Mouse (Mus musculus): Measurements from ENCODE around the gene Gm3646. TPM values are rescaled to one million over a fixed set of nuclear protein-coding genes. Genes with fewer than 3 reads are reported as not detected.

Gene Gm3646
- polyA plus RNA-seq, 1 experiment, result not detected

GRCm38 (mm10) chr1:39761211-39762024 lies 43.7 kb downstream of the Gm3646 start:
- TF ChIP-seq GATA1 (IDR thresholded peaks at IDR 0.05; ENCODE audit: low read length), result no peak

DNA sequence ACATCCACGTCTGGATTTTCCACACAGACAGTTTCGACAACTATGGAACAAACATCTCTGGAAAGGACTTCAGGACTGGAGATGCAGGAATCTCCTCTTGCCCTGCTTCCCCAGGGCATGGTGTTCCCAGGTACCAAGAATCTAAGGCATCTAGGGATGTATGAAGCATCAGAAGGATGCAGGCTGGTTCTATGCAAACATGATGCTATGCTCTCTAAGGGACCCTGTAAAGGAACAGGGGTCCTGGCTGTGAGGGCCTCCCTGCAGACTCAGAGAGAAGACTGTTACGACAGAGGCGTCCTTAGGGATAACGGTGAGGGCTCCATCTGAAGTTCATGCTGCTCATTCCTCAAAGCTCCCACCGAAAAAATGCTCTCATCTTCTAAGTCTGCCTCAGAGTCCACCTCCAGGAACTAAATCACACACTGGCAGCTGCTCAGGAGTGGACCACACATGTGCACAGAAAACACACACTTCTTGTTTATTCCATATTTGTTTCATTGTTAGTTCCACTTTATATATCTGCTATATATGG lies 44.9 kb downstream of the Gm3646 start:
- TF ChIP-seq GATA1 (IDR thresholded peaks at IDR 0.05; ENCODE audit: low read length), result no peak

GRCm38 (mm10) chr1:39759231-39760175 lies 45.6 kb downstream of the Gm3646 start:
- no peak for TF ChIP-seq GATA1 (IDR thresholded peaks at IDR 0.05; ENCODE audit: low read length)

DNA sequence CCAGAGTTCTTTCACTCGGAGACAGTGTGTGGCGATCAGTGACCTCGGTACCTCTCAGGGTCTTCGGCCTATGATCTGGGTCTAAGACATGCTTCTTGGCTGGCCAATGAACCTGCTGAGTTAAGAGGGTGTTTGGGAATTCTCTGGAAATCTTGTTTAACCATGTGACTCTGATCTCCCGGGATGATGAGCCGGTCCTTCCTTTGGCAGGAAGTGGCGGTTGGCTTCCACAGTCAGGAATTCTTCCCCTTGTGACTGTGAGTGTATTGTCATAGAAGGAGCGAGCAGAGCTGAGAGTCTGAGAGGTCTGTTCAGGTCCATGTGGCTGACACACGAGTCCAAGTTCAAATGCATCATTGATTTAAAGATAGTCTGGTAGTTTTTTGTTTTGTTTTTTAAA lies 46.9 kb downstream of the Gm3646 start:
- no peak for TF ChIP-seq GATA1 (IDR thresholded peaks at IDR 0.05; ENCODE audit: low read length)

DNA sequence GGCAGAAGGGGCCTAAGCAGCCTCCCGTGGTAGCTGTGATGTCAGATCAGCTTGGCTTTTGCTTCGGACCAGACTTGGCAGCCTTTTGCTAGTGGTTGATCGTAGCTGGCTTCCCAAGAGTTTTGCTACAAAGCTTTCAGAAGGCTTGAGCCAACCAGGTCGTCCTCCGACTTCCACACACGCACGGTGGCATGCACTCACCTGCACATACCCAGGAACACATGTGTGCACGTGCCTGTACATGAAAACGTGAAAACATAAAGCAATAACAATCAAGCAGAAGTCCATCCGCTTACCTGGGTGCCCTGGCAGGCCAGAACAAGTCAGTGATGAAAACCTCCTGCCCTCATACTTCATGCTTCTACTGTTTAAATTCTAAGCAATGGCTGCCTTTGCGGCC lies 48.2 kb downstream of the Gm3646 start:
- TF ChIP-seq GATA1 (IDR thresholded peaks at IDR 0.05; ENCODE audit: low read length), result no peak

- no peak for TF ChIP-seq GATA1 (IDR thresholded peaks at IDR 0.05; ENCODE audit: low read length)
Measured at GRCm38 (mm10) chr1:39754224-39754957, 50.7 kb downstream of the Gm3646 start.

Other genes starting within 250 kb of the Gm3646 start
- 104 and 136 TPM in 2 replicates for gene Rnf149, start 227.9 kb downstream of the Gm3646 start, polyA plus RNA-seq (2012)
- not detected in 2 replicates for gene Creg2, start 153.9 kb downstream of the Gm3646 start, polyA plus RNA-seq (2012)
- not detected in 2 replicates for gene Rfx8, start 84.3 kb downstream of the Gm3646 start, polyA plus RNA-seq (2012)
- gene Map4k4, start 95.6 kb upstream of the Gm3646 start, polyA plus RNA-seq (2012), result 0.01 TPM in 1 of 2 replicates, not detected in the other